Mouse (Mus musculus) heart, adult 2 months (tissue): ENCODE results near the gene Gm28710. TPM values are rescaled to one million over a fixed set of nuclear protein-coding genes. Genes with fewer than 3 reads are reported as not detected.

Source experiments
- DNase-seq, 2 experiments: peaks; one replicate each; pipeline ENCODE4 v3.0.0; 2021
- H3K27ac ChIP-seq: fragments of 200-600 bp; 2 replicates; pipeline ENCODE4 v1.8.1; 2022
- H3K27me3 ChIP-seq: fragments of 200-500 bp; 2 replicates; pipeline ENCODE4 v1.6.1; 2012; ENCODE audit warnings: mild to moderate bottlenecking, low read length, inconsistent platforms, mixed read lengths; ENCODE audit not compliant: control insufficient read depth, insufficient read depth
- H3K36me3 ChIP-seq: fragments of 200-500 bp; 2 replicates; pipeline ENCODE4 v1.6.1; 2012; ENCODE audit warnings: low read length, inconsistent platforms; ENCODE audit not compliant: control insufficient read depth, insufficient read depth
- H3K4me1 ChIP-seq: fragments of 200-500 bp; 2 replicates; pipeline ENCODE4 v1.6.1; 2011; ENCODE audit warnings: low read length; ENCODE audit not compliant: control insufficient read depth, insufficient read depth
- H3K4me3 ChIP-seq: fragments of 200-600 bp; 2 replicates; pipeline ENCODE4 v1.8.1; 2022
- H3K79me2 ChIP-seq: fragments of 200-500 bp; replicated peaks from 2 replicates; pipeline ENCODE4 v1.6.1; 2012; ENCODE audit warnings: mild to moderate bottlenecking, inconsistent platforms, low read length, moderate library complexity, mixed read lengths; ENCODE audit not compliant: control insufficient read depth, insufficient read depth
- H3K9ac ChIP-seq: fragments of 200-500 bp; 2 replicates; pipeline ENCODE4 v1.6.1; 2012; ENCODE audit warnings: low read depth, mild to moderate bottlenecking, control low read depth, inconsistent platforms, low read length, mixed read lengths
- CTCF ChIP-seq: fragments of 200-600 bp; IDR thresholded peaks from 2 replicates; pipeline ENCODE4 v1.8.1; 2022; ENCODE audit warnings: antibody characterized with exemption, mild to moderate bottlenecking, moderate library complexity
- EP300 ChIP-seq: fragments of 200-500 bp; IDR thresholded peaks from 2 replicates; pipeline ENCODE4 v1.6.1; 2011; ENCODE audit warnings: low read depth, low read length, control low read depth; ENCODE audit not compliant: insufficient read depth
- POLR2A ChIP-seq: fragments of 200-500 bp; IDR thresholded peaks from 2 replicates; pipeline ENCODE4 v1.6.1; 2011; ENCODE audit warnings: mild to moderate bottlenecking, low read depth, low read length, control low read depth; ENCODE audit not compliant: insufficient read depth
- WGBS: fragments of 180-500 bp; shearing (Covaris S2); methylation state at CpG from one replicate; pipeline ENCODE4 v1.1.7; 2018; 5-methylcytosine and 5-hydroxymethylcytosine counted together
- intact Hi-C: fragments of 180-260 bp; cut with DNase I; formaldehyde crosslinking; loops from one replicate; pipeline ENCODE4 v1.15.1; 2025
- long read RNA-seq: library from polyadenylated mRNA; stranded (forward); transcript quantifications from one replicate; pipeline ENCODE4 v2.0.0, GENCODE M21; 2021
- polyA plus RNA-seq: library from polyadenylated mRNA; depleted of rRNA; stranded (reverse); fragments of >200 nt; gene quantifications from 2 replicates; pipeline ENCODE4 v1.2.3, GENCODE M21; 2012; rRNA removed
- total RNA-seq, 2 experiments: library from RNA; stranded (reverse); gene quantifications; 2 replicates each; pipeline ENCODE4 v1.2.3; 2021

Gm28710 gene
- total RNA-seq = not detected
- not detected in 2 replicates for polyA plus RNA-seq
- long read RNA-seq = 0 reads

DNA sequence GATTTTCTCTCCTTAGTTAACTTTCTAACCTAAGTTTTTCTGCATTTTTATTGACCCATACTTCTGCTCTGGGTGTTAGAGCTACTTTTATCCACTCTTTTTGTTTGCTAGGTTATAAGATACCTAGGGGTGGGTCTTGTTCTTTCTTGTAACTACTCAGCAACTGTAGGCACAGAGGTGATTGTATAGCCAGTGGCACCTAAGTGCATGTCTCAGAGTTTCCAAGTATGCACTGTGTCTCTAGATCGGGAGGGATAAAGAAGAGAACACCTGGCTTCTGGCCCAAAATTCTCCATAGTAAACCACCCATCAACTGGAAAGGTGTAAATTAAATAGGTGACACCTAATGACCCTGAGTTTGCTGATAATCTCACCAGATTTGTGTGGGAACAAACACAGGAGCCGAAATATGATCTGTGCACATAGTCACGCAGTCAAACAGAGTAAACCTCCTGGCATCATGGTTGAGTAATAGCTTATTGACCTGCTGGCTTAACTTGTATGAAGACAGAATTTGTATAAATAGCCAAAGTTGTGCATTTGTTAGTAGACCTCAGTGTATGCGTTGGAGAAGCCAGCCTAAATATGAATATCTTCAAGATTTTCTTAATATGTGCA, at the start of gene Gm28710:
TSS of gene Gm28710 (plus strand) at position 568 of the 618 bp plus-strand sequence.
- 94% methylated on average over 4 of the region's 4 CpGs for WGBS

DNA sequence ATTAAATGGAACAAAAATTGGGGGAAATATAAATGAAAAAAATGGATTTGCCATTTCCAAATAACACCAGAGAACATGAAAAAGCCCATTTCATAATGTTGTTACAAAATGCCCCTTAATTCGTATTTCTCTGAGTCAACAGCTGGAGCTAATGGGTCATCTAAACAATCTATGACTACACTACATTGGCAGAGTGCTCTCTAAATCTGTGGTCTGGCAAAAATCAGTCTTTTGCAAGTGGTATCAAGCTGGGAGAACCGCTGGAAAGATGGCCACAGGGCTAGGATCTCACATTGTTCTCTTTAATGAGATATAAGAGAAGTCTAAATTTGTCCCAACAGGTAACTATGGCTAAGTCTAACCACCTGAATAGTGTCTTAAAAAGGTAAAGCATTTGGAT, 14.4 kb upstream of the Gm28710 start:
- TF ChIP-seq CTCF (no peak), EP300 (no peak), POLR2A (no peak)
- no peak overlapping the region for H3K4me3 ChIP-seq
- intact Hi-C loops = no loop called here
- no peak for DNase-seq
- H3K36me3 ChIP-seq = no peaks in the 10 kb centered on the region
- H3K27me3 ChIP-seq = no peaks in the 10 kb centered on the region
- WGBS = 63% methylated on average over 2 of the region's 2 CpGs
- H3K79me2 ChIP-seq = no peaks in the 10 kb centered on the region
- H3K4me1 ChIP-seq = no peaks in the 10 kb centered on the region
- H3K27ac ChIP-seq = no peak overlapping the region
- no peak overlapping the region for H3K9ac ChIP-seq

More for the DNA sequence above, at the start of gene Gm28710:
- TF ChIP-seq CTCF = no peak
- no peak for TF ChIP-seq POLR2A
- H3K27ac ChIP-seq = no peak within 1 kb of the TSS
- no peaks in the 10 kb centered on the region for H3K27me3 ChIP-seq
- H3K9ac ChIP-seq = no peak within 1 kb of the TSS
- H3K4me3 ChIP-seq = no peak within 1 kb of the TSS
- no peaks in the 10 kb centered on the region for H3K36me3 ChIP-seq
- no peaks in the 10 kb centered on the region for H3K4me1 ChIP-seq
- intact Hi-C loops = no loop called here
- DNase-seq = no peak
- H3K79me2 ChIP-seq = no peaks in the 10 kb centered on the region

DNA sequence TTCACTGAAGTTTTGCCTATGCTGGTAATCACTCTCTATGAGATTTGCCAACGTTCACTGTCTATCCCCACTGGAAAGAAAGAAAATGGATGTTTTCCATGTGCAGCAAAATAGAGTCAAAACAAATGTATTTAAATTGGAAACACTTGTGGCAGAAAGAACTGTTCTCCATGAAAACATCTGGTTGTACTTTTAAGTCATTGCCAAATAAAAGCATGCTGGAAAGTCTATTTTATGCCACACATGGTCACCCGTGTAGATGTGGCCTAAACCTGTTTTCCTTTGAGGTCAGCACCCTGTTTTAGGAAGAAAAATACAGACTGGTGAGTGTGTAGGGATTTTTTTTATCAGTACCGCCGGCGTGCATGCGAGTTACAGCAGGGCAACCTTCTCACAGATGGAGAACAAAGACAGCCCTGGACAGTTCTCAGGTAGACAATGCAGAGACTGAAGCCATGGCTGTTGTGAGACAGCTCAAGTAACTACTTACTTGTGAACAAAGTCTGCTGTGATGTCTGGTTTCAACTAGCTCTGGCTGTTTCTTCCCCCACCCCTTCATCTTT, 12.9 kb upstream of the Gm28710 start:
- 71% methylated on average over 6 of the region's 6 CpGs for WGBS
- DNase-seq = no peak
- Histone ChIP-seq H3K79me2 (no peaks in the 10 kb centered on the region), H3K4me3 (no peak overlapping the region), H3K9ac (no peak overlapping the region), H3K4me1 (no peaks in the 10 kb centered on the region), H3K27me3 (no peaks in the 10 kb centered on the region), H3K27ac (no peak overlapping the region), H3K36me3 (no peaks in the 10 kb centered on the region)
- TF ChIP-seq CTCF (no peak), POLR2A (no peak), EP300 (no peak)
- intact Hi-C loops = no loop called here

DNA sequence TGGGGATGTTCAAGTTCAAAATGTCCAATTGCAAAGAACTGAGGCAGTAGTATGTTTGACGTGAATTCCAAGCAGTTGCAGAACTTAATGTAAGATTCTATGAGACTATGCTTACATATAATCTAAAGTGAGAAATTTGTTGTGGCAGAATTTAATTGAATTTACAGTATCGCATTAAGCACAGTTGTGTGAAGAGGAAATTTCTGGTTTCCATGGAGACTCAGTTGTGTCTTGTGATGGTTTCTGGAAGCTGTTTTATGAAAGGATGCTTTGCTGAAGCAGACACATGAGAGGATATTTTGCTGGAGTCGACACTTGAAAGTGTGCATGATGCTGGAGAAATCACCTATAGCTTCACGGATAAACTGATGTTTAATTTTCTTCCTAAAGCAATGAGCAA, 6.0 kb upstream of the Gm28710 start:
- no peaks in the 10 kb centered on the region for H3K36me3 ChIP-seq
- H3K27ac ChIP-seq = no peak overlapping the region
- H3K9ac ChIP-seq = no peak overlapping the region
- intact Hi-C loops = no loop called here
- no peaks in the 10 kb centered on the region for H3K4me1 ChIP-seq
- H3K27me3 ChIP-seq = no peaks in the 10 kb centered on the region
- no peak for TF ChIP-seq CTCF
- TF ChIP-seq EP300 = no peak
- no peak for TF ChIP-seq POLR2A
- no peak overlapping the region for H3K4me3 ChIP-seq
- WGBS = 88% methylated on average over 4 of the region's 4 CpGs
- DNase-seq = no peak
- no peaks in the 10 kb centered on the region for H3K79me2 ChIP-seq

DNA sequence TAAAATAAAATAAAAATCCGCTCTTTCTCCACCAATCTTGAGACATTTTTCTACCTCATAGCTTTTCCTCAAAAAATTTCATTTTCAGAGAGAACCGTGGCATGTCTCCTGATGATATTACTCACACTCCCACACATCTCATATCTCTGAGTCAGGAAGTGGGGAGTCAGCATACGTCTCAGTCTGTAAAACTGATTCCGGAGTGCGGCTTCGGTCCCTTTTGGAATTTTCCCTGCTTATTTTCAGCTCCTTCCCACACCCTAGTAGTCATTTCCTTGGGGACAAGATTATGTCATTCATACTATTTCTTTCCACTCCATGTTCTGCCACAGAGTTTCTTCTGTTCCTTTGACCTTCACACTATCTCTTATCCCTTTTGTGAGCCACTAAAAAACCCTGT, 3.4 kb downstream of the Gm28710 start:
- WGBS = 45% methylated on average over 6 of the region's 6 CpGs
- H3K4me1 ChIP-seq = no peaks in the 10 kb centered on the region
- H3K36me3 ChIP-seq = no peaks in the 10 kb centered on the region
- no peaks in the 10 kb centered on the region for H3K27me3 ChIP-seq
- no peak overlapping the region for H3K27ac ChIP-seq
- no peaks in the 10 kb centered on the region for H3K79me2 ChIP-seq
- no peak for TF ChIP-seq POLR2A
- no peak for TF ChIP-seq CTCF
- TF ChIP-seq EP300 = no peak
- no peak for DNase-seq
- no peak overlapping the region for H3K4me3 ChIP-seq
- intact Hi-C loops = no loop called here
- H3K9ac ChIP-seq = no peak overlapping the region

DNA sequence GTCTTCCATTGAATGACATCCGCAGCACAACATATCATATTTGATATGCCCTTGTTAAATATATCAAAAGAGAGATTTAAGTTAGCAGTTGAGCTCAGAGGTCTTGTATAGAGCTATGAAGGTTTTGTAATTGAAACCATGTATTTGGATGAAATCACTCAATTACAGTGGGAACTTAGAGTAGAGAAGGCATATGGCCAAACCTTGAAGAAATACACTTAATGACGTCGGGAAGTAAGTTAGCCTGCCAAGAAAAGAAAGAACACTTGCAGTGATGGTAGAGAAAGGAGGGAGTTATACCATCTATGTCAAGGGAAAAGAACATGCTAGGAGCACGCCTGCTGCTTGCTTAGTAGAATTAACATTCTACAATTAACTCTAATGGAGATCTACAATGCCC, 11.1 kb downstream of the Gm28710 start:
- intact Hi-C loops = no loop called here
- TF ChIP-seq EP300 (no peak), CTCF (no peak), POLR2A (no peak)
- Histone ChIP-seq H3K4me3 (no peak overlapping the region), H3K27ac (no peak overlapping the region), H3K27me3 (no peaks in the 10 kb centered on the region), H3K4me1 (no peaks in the 10 kb centered on the region), H3K9ac (no peak overlapping the region), H3K36me3 (no peaks in the 10 kb centered on the region), H3K79me2 (no peaks in the 10 kb centered on the region)
- WGBS = 71% methylated on average over 4 of the region's 4 CpGs
- no peak for DNase-seq
